Mouse (Mus musculus): ENCODE results near the gene Man1a. TPM values are rescaled to one million over a fixed set of nuclear protein-coding genes. Genes with fewer than 3 reads are reported as not detected.

The Man1a gene
- 10 to 100 TPM; 29.5 to 35.7 TPM for total RNA-seq (2023)

DNA sequence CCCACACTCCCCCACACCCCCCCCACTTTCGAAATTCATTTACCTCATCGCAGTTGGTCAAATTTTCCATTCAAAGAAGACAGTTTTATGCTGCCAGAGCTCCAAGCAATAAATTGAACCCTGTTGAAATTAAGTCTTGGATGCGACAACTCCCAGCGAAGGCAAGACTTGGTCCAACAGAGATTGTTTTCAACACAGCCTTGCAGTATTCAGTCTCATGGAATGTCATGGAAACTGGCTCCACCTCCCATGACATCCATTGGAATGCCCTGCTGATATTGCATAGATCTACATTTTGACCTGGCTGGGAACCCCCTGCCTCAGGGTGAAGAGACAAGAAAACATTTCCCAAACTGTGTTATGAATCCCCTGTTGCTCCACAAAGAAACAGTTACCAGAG is at the start of gene Man1a:
Man1a (minus strand) TSS at position 190 of the 400 bp plus-strand sequence.

